Mouse (Mus musculus) embryonic facial prominence, embryonic 14.5 days (tissue): Measurements from ENCODE around the gene Gm10130. TPM values are rescaled to one million over a fixed set of nuclear protein-coding genes. Genes with fewer than 3 reads are reported as not detected.
"Not testable (repeated sequence)": the region's sequence is repeated elsewhere in the genome, so short reads cannot be mapped to it uniquely, and the experiment has no call there.

Source experiments
- ATAC-seq: fragments of 200-750 bp; cut with Nextera tagmentation; 2 replicates; pipeline ENCODE4 v1.8.0; 2017; ENCODE audit warnings: low read depth, moderate number of reproducible peaks, moderate TSS enrichment
- DNase-seq: peaks from one replicate; pipeline ENCODE4 v3.0.0-alpha.2; 2015; ENCODE audit warnings: low spot score
- H3K27ac ChIP-seq: fragments of 300-500 bp; sonication (generic); replicated peaks from 2 replicates; pipeline ENCODE4 v1.5.1; 2014; ENCODE audit warnings: low read depth, mild to moderate bottlenecking, low read length, moderate library complexity
- H3K27me3 ChIP-seq: fragments of 300-500 bp; sonication (generic); replicated peaks from 2 replicates; pipeline ENCODE4 v1.6.1; 2014; ENCODE audit warnings: low read length; ENCODE audit not compliant: control insufficient read depth, insufficient read depth
- H3K36me3 ChIP-seq: fragments of 300-500 bp; sonication (generic); 2 replicates; pipeline ENCODE4 v1.6.1; 2014; ENCODE audit warnings: low read length, mixed read lengths; ENCODE audit not compliant: control insufficient read depth, insufficient read depth
- H3K4me1 ChIP-seq: fragments of 300-500 bp; sonication (generic); 2 replicates; pipeline ENCODE4 v1.6.1; 2014; ENCODE audit warnings: antibody characterized with exemption, low read length; ENCODE audit not compliant: control insufficient read depth, insufficient read depth
- H3K4me2 ChIP-seq: fragments of 300-500 bp; sonication (generic); 2 replicates; pipeline ENCODE4 v1.6.1; 2014; ENCODE audit warnings: low read depth, mild to moderate bottlenecking, low read length, moderate library complexity, mixed read lengths
- H3K4me3 ChIP-seq: fragments of 300-500 bp; sonication (generic); 2 replicates; pipeline ENCODE4 v1.5.1; 2014; ENCODE audit warnings: low read depth, mild to moderate bottlenecking, low read length
- H3K9ac ChIP-seq: fragments of 300-500 bp; sonication (generic); 2 replicates; pipeline ENCODE4 v1.6.1; 2014; ENCODE audit warnings: low read depth, mild to moderate bottlenecking, low read length, moderate library complexity, mixed read lengths
- H3K9me3 ChIP-seq: fragments of 300-500 bp; sonication (generic); 2 replicates; pipeline ENCODE4 v1.6.1; 2016; ENCODE audit warnings: low read length; ENCODE audit not compliant: control insufficient read depth
- WGBS: fragments of 180-500 bp; shearing (Covaris S2); extraction: QIAGEN DNeasy Blood & Tissue Kit; methylation state at CpG from one replicate; pipeline ENCODE4 v1.1.7; 2014; 5-methylcytosine and 5-hydroxymethylcytosine counted together
- polyA plus RNA-seq: library from polyadenylated mRNA; unstranded; fragments of >200 nt; fragmentation: Nextera tagmentation; extraction: Ambion mirVana; gene quantifications from 2 replicates; pipeline ENCODE4 v1.2.1, GENCODE M21; 2014

Gm10130 gene
- 2.5 and 3.3 TPM in 2 replicates for polyA plus RNA-seq

DNA sequence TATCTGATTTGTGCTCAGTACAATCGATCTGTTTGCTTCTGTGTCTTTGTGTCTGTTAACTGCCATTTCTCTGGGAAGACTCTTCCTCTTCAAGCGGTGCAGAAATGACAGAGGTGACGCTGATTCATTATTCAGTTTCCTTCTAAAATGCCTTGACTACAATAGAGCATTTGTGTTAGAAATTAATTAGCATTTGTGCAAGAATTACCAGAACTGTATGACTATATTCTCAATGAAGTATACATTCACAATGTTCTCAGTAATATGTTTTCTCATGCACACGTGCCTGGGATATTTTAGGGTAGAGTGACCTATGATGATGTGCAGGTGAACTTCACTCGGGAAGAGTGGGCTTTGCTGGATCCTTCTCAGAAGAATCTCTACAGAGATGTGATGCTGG lies at the start of gene Gm10130:
Gene Gm10130, plus strand, starts transcription at position 301 of the 400 bp plus-strand sequence.
- no peak within 1 kb of the TSS for H3K4me2 ChIP-seq
- H3K4me3 ChIP-seq = no peak within 1 kb of the TSS
- H3K9ac ChIP-seq = no peak within 1 kb of the TSS
- DNase-seq = no peak
- no peaks in the 10 kb centered on the region for H3K27me3 ChIP-seq
- peaks cover 60% of the 10 kb centered on the region for H3K9me3 ChIP-seq
- peaks cover 36% of the 10 kb centered on the region for H3K36me3 ChIP-seq
- H3K27ac ChIP-seq = no peak within 1 kb of the TSS
- ATAC-seq = no peak
- 92% methylated on average over 5 of the region's 5 CpGs for WGBS
- no peaks in the 10 kb centered on the region for H3K4me1 ChIP-seq

DNA sequence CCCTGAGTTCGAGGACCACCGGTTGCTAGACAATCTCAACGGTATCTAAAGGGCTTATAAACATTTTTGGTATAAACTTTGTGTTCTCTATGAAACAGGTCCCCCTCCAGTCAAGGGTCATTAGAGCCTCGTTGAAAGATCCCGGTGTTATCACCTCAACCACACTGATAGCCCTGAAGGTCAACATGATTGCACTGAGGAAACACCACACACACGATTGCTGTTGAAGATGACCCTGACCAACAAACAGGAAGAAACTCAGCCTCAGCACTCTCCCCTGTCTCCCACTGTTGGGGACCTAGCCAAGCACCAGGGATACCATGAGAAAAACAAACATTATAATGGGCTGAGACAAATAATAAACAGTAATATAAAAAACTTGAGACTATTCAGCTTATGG lies 29.8 kb upstream of the Gm10130 start:
- no peak overlapping the region for H3K4me3 ChIP-seq
- H3K27ac ChIP-seq = no peak overlapping the region
- DNase-seq (no peak), ATAC-seq (no peak)
- no peak overlapping the region for H3K9ac ChIP-seq
- no peak overlapping the region for H3K4me2 ChIP-seq
- H3K9me3 ChIP-seq = no peaks in the 10 kb centered on the region
- no peaks in the 10 kb centered on the region for H3K4me1 ChIP-seq
- WGBS = 84% methylated on average over 6 of the region's 6 CpGs
- H3K36me3 ChIP-seq = no peaks in the 10 kb centered on the region
- no peaks in the 10 kb centered on the region for H3K27me3 ChIP-seq

DNA sequence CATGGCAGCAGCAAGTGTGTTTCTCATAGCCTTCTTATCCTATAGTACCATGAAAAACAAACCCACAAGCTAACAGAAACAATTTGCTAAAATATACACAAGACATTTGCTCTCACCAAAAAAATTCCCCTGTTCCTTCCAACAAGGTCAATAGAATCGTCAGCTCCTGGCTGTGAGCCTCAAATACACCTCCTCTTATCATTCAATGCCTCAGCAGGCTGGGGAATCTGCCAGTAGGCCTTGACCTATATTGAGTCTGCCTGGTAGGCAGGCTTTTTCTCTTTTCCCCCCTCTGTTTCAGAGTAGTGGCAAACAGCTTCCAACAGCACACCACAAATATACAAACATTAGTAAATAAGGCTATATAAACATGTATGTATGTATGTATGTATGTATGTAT lies 24.4 kb upstream of the Gm10130 start:
- H3K4me3 ChIP-seq = no peak overlapping the region
- ATAC-seq (no peak), DNase-seq (no peak)
- H3K36me3 ChIP-seq = no peaks in the 10 kb centered on the region
- WGBS = 52% methylated on average over 1 of the region's 1 CpGs
- H3K27me3 ChIP-seq = no peaks in the 10 kb centered on the region
- no peaks in the 10 kb centered on the region for H3K9me3 ChIP-seq
- H3K4me2 ChIP-seq = no peak overlapping the region
- no peak overlapping the region for H3K9ac ChIP-seq
- no peaks in the 10 kb centered on the region for H3K4me1 ChIP-seq
- H3K27ac ChIP-seq = no peak overlapping the region

DNA sequence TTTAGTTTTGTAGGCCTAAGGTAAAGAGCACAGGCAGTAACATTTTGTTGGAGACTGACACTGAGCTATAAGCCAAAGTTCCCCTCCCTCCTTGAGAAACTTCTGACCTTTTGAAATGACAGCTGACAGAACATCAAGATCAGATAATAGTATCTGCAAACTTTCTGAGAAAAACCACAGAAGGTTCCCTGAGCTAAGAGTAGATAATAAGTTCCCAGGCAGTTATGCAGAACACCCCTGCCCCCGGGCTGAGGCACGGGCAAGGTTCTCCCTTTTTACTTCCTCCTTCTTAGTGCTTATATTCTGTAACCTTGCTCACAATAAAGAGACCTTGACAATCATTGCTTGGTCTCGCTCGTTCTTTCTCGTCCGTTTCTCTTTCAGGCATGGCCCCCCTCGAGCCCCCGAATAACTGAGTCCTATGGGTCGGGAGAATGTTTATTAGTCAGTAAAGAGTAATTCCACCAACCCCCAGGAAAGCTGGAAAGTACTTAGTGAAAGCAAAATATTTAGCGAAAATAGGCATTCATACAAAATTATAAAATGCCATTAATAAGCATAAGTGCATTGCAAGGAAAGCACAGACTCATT lies 16.2 kb upstream of the Gm10130 start:
- Histone ChIP-seq H3K36me3 (no peaks in the 10 kb centered on the region), H3K4me1 (no peaks in the 10 kb centered on the region), H3K4me2 (no peak overlapping the region), H3K27ac (no peak overlapping the region), H3K4me3 (no peak overlapping the region), H3K27me3 (no peaks in the 10 kb centered on the region), H3K9me3 (no peaks in the 10 kb centered on the region), H3K9ac (no peak overlapping the region)
- 86% methylated on average over 10 of the region's 10 CpGs for WGBS
- DNase-seq = no peak
- ATAC-seq = no peak

DNA sequence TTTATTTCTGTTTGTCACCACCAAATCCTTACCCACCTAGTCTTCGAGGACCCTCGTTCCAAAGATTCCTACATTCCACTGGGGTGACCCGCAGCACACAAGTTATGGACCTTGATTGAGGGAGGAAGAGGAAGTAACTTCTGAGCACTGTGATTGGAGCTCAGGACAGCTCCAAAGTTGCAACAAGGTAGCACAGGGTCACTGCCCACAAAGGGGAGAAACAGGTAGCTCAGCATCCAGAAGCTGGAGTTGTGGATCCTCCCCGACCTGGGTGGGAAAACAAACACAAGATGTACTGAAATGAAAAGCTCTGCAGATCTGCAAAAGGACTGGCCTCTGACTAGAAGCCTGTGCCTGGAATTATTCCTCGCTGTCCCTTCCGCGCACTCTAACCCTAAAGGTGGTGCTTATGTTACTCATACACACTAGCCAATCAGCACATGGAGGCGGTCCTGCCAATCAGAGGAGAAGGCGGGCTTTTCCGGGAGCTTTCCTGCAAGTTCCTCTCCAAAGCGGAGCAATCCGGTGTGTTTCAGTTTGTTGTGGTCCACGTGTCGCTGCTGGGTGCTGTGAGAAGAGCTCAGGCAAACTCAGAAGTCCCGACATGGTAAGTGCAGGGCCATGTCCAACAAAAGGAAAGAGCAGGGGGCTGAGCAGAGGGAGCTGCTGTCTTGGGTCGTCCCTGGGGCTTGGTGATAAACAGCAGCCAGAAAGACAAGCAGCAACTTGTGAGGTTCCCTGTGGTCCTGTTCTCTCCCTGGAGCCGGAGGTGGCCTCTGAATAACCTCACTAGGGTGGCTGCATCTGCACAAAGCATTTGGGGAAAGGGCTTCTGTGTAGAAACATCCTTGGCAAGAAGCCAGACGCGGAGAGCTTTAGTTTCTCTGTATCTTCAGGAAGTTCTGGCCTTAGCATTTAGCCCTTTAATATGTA lies 12.3 kb upstream of the Gm10130 start:
- Histone ChIP-seq H3K9ac (peak overlapping the region; percentile 71), H3K9me3 (peaks cover 15% of the 10 kb centered on the region), H3K4me2 (peak overlapping the region; percentile 60), H3K4me3 (peak overlapping the region; percentile 47), H3K36me3 (peaks cover 13% of the 10 kb centered on the region)
- DNase-seq (peak; percentile 96), ATAC-seq (peak; percentile 99)
- not testable (repeated sequence) for H3K4me1 ChIP-seq, H3K27me3 ChIP-seq, H3K27ac ChIP-seq
- 17% methylated on average over 19 of the region's 19 CpGs for WGBS

DNA sequence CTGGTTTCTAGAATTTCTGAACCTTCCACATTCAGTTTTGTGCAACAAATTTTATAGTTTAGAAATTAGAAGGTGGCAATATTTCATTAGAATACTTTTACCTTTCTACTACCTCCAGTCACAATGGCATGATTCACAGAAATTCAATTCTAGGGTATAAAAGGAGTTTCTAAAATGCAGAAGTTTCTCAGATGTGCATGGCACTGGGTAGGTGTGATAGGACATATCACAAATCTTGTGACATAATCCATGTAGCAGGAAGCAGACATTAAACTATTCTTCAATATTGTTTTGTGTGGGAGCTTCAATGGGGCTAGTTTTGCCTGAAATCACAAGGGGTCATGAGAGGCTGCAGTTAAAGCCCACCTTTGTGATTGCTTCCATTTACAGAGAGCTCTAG lies 7.4 kb upstream of the Gm10130 start:
- H3K4me2 ChIP-seq = no peak overlapping the region
- no peaks in the 10 kb centered on the region for H3K27me3 ChIP-seq
- peaks cover 51% of the 10 kb centered on the region for H3K9me3 ChIP-seq
- no peak overlapping the region for H3K9ac ChIP-seq
- no peak overlapping the region for H3K4me3 ChIP-seq
- DNase-seq (no peak), ATAC-seq (no peak)
- H3K36me3 ChIP-seq = peaks cover 31% of the 10 kb centered on the region
- H3K4me1 ChIP-seq = no peaks in the 10 kb centered on the region
- no peak overlapping the region for H3K27ac ChIP-seq

DNA sequence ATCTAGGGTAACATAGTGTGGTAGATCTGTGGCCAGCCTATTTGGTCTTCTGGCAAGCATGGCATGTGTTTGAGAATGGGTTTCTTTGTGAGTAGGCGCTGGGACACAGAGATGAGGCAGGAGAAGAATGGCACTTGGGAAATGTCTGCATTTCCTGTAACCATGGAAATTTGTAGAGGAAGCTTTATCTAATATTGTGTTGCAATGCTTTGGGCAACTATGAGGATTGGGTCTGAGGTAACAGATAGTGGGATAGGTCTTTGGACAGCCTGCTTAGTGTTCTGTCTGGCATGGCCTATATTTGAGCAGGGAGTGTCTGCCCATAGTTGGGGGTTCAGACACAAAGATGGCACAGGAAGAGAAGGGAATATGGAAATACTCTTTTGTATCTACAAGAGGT lies 4.5 kb upstream of the Gm10130 start:
- Histone ChIP-seq H3K27me3 (no peaks in the 10 kb centered on the region), H3K4me2 (no peak overlapping the region), H3K36me3 (peaks cover 40% of the 10 kb centered on the region), H3K4me1 (no peaks in the 10 kb centered on the region), H3K9ac (no peak overlapping the region), H3K4me3 (no peak overlapping the region), H3K27ac (no peak overlapping the region), H3K9me3 (peaks cover 73% of the 10 kb centered on the region)
- ATAC-seq (no peak), DNase-seq (no peak)
- 89% methylated on average over 1 of the region's 1 CpGs for WGBS

DNA sequence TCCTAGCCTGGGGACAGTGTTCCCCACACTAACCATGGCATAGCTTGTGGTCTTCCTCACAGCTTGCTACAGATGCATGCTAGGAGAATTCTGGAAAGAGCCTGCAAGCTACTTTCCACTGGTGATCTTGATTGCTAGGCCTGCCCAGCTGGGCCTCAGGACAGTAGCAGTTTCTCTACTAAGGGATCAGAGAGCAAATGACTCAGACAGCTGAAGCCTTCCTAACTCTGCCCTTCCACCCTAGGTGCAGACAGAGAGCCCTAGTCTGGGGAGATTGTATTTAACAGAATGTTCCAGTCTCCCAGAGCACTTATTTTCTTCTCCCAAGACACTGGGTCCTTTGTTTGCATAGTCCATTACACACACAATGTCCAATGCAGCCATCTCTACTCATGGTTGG lies 33.6 kb downstream of the Gm10130 start:
- not testable (repeated sequence) for H3K36me3 ChIP-seq, H3K4me3 ChIP-seq, ATAC-seq, H3K9me3 ChIP-seq, H3K4me1 ChIP-seq, H3K9ac ChIP-seq, H3K27me3 ChIP-seq, DNase-seq, H3K4me2 ChIP-seq, H3K27ac ChIP-seq
